Mouse (Mus musculus) liver, embryonic 11.5 days (tissue): ENCODE measurements at regions not wholly inside any gene's neighbourhood (a gene's known extent, or its start where the extent isn't known, plus 50 kb on each side); places are given as distances from the start of the nearest gene placed in this dataset.

Experiments used
- ATAC-seq: fragments of 200-750 bp; cut with Nextera tagmentation; replicated peaks from 2 replicates; pipeline ENCODE4 v1.8.0; 2017; ENCODE audit warnings: moderate number of reproducible peaks, mild to moderate bottlenecking, moderate TSS enrichment, moderate library complexity; ENCODE audit not compliant: low FRiP score
- DNase-seq: peaks from one replicate; pipeline ENCODE4 v3.0.0-alpha.2; 2017; ENCODE audit warnings: low spot score
- H3K27ac ChIP-seq: fragments of 300-500 bp; sonication (generic); 2 replicates; pipeline ENCODE4 v1.5.1; 2014; ENCODE audit warnings: mild to moderate bottlenecking, low read depth, low read length, control low read depth
- H3K27me3 ChIP-seq: fragments of 300-500 bp; sonication (generic); replicated peaks from 2 replicates; pipeline ENCODE4 v1.6.1; 2014; ENCODE audit warnings: low read length, mixed read lengths; ENCODE audit not compliant: control insufficient read depth, insufficient read depth
- H3K36me3 ChIP-seq: fragments of 300-500 bp; sonication (generic); 2 replicates; pipeline ENCODE4 v1.6.1; 2014; ENCODE audit warnings: mild to moderate bottlenecking, low read length, moderate library complexity, mixed read lengths; ENCODE audit not compliant: control insufficient read depth, insufficient read depth
- H3K4me1 ChIP-seq: fragments of 300-500 bp; sonication (generic); replicated peaks from 2 replicates; pipeline ENCODE4 v1.6.1; 2014; ENCODE audit warnings: low read length, mixed read lengths; ENCODE audit not compliant: control insufficient read depth, insufficient read depth
- H3K4me2 ChIP-seq: fragments of 300-500 bp; sonication (generic); 2 replicates; pipeline ENCODE4 v1.6.1; 2014; ENCODE audit warnings: mild to moderate bottlenecking, control low read depth, moderate library complexity
- H3K4me3 ChIP-seq: fragments of 300-500 bp; sonication (generic); 2 replicates; pipeline ENCODE4 v1.5.1; 2014; ENCODE audit warnings: low read depth, low read length, control low read depth
- H3K9ac ChIP-seq: fragments of 300-500 bp; sonication (generic); 2 replicates; pipeline ENCODE4 v1.6.1; 2014; ENCODE audit warnings: low read depth, low read length, control low read depth
- H3K9me3 ChIP-seq: fragments of 300-500 bp; sonication (generic); 2 replicates; pipeline ENCODE4 v1.6.1; 2016; ENCODE audit warnings: low read length, inconsistent platforms, mixed read lengths; ENCODE audit not compliant: control insufficient read depth
- WGBS: fragments of 180-500 bp; shearing (Covaris S2); extraction: QIAGEN DNeasy Blood & Tissue Kit; methylation state at CpG from one replicate; pipeline ENCODE4 v1.1.7; 2014; 5-methylcytosine and 5-hydroxymethylcytosine counted together

DNA sequence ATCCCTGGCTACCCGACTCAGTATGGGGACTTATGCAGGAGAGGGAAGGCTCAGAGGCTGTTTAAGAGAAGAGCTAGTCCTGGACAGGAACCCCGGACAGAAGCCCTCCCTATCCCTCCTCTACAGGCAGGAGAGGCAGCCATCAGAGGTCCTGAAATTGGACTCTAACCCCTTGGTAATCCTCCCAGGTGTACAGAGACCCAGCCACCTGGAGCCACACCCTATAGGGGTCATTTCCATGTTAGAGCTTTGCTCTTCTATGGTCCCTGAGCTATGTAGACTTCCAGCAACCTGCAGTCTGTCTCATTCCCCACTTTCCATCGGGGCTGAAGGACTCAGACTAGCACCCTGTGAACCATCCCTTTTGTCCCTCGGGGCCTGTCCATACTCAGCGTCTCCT lies 84.2 kb upstream of the Rpl38 start:
- Histone ChIP-seq H3K27me3 (no peaks in the 10 kb centered on the region), H3K4me2 (no peak overlapping the region), H3K9me3 (no peaks in the 10 kb centered on the region), H3K36me3 (no peaks in the 10 kb centered on the region), H3K4me1 (no peaks in the 10 kb centered on the region), H3K4me3 (no peak overlapping the region), H3K9ac (no peak overlapping the region), H3K27ac (no peak overlapping the region)
- 80% methylated on average over 5 of the region's 5 CpGs for WGBS
- DNase-seq (no peak), ATAC-seq (no peak)

DNA sequence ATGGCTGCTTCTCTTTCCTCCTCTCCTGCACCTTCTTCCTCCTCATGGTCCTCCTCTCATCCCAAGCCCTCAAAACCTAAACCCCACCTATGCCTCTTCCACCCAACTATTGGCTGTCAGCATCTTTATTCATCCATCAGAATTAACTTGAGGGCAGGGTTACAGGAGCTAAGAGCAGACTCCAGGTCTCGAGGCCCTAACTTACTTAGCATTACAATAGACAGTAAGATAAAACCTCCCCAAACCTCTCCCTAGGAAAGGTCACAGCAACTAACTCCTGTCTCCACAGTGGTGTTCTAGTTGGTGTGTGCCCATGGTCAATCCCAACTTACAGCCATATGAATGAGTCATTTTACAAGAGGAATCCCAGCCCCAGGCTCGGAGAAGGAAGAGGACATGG lies 88.3 kb upstream of the Rpl38 start:
- Histone ChIP-seq H3K27ac (no peak overlapping the region), H3K4me1 (no peaks in the 10 kb centered on the region), H3K9ac (no peak overlapping the region), H3K4me2 (no peak overlapping the region), H3K36me3 (no peaks in the 10 kb centered on the region), H3K27me3 (no peaks in the 10 kb centered on the region), H3K4me3 (no peak overlapping the region), H3K9me3 (no peaks in the 10 kb centered on the region)
- 61% methylated on average over 2 of the region's 2 CpGs for WGBS
- DNase-seq, result no peak
- ATAC-seq, result no peak

DNA sequence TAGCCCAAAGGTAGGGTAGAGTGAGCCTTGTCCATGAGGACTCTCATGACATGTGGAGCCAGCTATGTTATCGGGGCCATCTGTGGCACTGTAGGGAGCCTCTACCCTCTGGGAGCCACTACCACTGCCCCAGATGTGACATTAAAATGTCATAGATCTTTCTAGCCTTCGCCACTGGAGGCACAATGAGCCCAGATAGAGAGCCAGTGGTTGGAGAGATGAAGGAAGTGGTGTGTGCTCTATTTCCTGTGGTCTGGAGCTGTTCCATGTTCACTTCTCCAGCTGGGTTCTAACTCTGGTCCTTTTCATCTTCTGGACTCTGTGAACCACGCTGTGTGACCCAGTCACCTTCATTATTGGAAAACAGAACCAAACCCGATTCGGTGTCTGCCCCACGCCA lies 89.8 kb upstream of the Rpl38 start:
- Histone ChIP-seq H3K36me3 (no peaks in the 10 kb centered on the region), H3K27me3 (no peaks in the 10 kb centered on the region)
- WGBS, result 75% methylated on average over 6 of the region's 6 CpGs

DNA sequence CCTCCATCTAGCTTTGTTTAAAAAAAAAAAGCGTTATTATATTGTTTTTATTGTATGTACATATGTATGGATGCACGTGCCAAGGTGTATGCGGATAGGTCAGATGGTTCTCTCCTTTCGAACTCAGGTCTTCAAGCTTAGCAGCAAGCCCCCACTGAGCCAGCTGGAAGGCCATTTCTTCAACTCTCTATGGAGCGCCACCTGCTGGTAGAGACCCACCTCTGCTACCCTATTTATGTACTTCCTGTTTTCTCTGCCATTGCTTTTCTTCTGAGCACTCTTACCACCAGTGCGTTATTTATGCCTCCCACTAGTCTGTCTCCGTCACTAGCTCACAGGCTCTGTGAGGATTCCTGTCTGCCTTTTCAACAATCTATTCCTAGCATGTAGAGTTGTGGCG lies 91.5 kb upstream of the Rpl38 start:
- WGBS, result 73% methylated on average over 8 of the region's 8 CpGs
- no peak overlapping the region for H3K9ac ChIP-seq
- ATAC-seq (no peak), DNase-seq (no peak)
- no peaks in the 10 kb centered on the region for H3K9me3 ChIP-seq
- no peak overlapping the region for H3K4me2 ChIP-seq
- no peak overlapping the region for H3K4me3 ChIP-seq
- H3K27ac ChIP-seq, result no peak overlapping the region
- no peaks in the 10 kb centered on the region for H3K36me3 ChIP-seq
- no peaks in the 10 kb centered on the region for H3K4me1 ChIP-seq
- H3K27me3 ChIP-seq, result 0 out of 2 replicates have a peak, but pooled peaks cover under 1% of the 10 kb centered on the region

More for the DNA sequence above, 89.8 kb upstream of the Rpl38 start:
- Histone ChIP-seq H3K9me3 (no peaks in the 10 kb centered on the region), H3K9ac (no peak overlapping the region), H3K27ac (no peak overlapping the region), H3K4me3 (no peak overlapping the region), H3K4me2 (no peak overlapping the region), H3K4me1 (no peaks in the 10 kb centered on the region)
- ATAC-seq (no peak), DNase-seq (no peak)

DNA sequence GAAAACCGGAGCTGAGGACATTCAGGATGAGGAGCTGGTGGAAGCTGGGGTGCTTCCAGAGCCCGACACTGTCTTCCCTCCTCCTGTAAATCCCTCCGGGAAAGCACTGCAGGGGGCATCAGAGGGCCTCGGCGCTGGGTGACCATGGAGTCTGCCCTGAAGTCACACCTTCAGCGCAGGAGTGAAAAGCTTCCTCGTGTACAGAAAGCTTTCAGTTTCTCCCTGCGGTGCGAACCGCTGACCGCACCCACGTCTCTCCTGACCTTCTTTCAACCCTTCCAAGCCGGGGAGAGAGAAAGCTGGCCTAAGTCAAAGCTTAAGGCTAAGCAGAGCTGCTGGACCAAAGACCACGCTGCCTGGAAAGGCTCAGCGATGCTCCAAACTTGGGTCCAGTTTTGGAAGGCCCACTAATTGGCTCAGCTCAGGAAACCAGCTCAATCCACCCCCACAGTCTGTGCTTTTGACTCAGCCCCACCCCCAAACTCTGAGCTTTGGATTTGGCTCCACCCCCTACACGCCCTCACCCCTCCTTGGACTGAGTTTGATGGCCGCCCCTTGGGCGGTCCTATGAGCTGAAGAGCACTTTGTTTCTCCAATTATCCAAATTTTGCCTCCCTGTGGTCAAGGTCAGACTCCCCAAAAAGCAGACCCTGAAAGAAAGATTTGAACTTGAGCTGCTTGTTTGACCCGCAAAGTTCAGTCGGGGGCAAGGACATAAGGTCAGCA lies 97.0 kb upstream of the Rpl38 start:
- peak overlapping the region; percentile 44 for H3K4me2 ChIP-seq
- 0 out of 2 replicates have a peak, but pooled peaks cover 2% of the 10 kb centered on the region for H3K4me1 ChIP-seq
- ATAC-seq (no peak), DNase-seq (no peak)
- H3K9me3 ChIP-seq, result no peaks in the 10 kb centered on the region
- H3K27me3 ChIP-seq, result peaks cover 37% of the 10 kb centered on the region
- H3K4me3 ChIP-seq, result peak overlapping the region; percentile 12; the same call in 1 of the 2 replicates
- no peaks in the 10 kb centered on the region for H3K36me3 ChIP-seq
- H3K27ac ChIP-seq, result no peak overlapping the region
- no peak overlapping the region for H3K9ac ChIP-seq
- WGBS, result 19% methylated on average over 20 of the region's 20 CpGs

DNA sequence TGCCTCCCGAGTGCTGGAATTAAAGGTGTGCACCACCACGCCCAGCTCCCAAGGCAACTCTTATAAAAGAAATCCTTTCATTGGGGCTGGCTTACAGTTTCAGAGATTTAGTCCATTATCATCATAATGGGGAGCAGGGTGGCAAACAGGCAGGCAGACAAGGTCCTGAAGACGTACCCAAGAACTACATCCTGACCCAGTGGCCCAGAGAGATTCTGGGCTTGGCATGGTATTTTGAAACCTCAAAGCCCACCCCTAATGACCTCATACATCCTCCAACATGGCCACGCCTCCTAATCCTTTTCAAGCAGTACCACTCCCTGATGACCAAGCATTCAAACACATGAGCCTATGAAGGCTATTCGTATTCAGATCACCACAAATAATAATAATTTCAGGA lies 98.2 kb upstream of the Rpl38 start:
- no peak overlapping the region for H3K27ac ChIP-seq
- no peak overlapping the region for H3K4me3 ChIP-seq
- ATAC-seq (no peak), DNase-seq (no peak)
- 83% methylated on average over 5 of the region's 5 CpGs for WGBS
- H3K27me3 ChIP-seq, result peaks cover 38% of the 10 kb centered on the region
- no peaks in the 10 kb centered on the region for H3K9me3 ChIP-seq
- H3K9ac ChIP-seq, result no peak overlapping the region
- no peak overlapping the region for H3K4me2 ChIP-seq
- H3K4me1 ChIP-seq, result 0 out of 2 replicates have a peak, but pooled peaks cover 2% of the 10 kb centered on the region
- no peaks in the 10 kb centered on the region for H3K36me3 ChIP-seq

DNA sequence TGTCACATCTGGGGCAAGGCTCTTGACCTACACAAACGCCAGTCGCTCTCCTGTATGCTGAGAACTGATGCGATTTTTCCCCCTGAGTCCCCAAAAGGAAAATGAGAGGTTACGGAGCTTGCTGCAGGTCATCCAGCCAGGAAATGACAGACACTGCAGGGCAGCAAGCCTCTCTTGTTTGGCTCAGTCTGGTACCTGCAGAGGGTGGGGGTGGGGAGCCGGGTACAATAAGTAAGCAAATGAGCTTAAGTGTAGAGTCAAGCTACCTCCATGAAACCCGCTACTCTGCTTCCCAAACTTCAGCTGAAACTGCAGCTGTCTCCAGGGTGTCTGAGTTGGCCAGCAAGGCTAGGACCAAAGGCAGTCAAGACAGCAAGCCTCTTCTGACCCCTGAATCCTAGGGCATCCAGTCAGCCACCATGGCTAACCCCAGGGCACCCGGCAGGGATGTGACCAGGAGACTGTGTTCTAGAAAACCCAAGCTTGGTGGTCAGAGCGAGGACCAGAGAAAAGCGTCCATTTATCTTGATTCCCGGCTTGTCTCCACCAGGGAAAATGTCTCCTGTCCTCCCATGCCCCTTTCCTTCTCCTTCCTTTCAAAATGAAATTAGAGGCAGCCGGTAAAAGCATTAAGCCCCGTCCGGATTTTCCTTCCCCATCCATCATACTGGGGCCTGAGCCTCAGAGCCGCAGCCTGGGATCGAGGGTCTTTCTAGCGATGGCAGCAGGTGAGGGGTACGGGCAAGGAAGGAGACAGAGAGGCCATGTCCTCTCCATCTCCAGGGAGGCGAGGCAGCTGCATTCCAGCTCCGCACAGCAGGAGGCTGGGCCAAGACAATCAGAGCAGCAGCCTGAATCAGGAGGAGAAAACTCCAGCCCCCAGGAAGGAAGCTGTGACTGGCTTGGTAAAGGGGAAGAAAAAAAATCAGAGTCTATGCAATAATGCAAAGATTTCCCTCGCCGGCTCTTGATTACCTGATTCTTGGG lies 100.2 kb upstream of the Rpl38 start:
- no peak overlapping the region for H3K9ac ChIP-seq
- no peak overlapping the region for H3K27ac ChIP-seq
- 0 out of 2 replicates have a peak, but pooled peaks cover 3% of the 10 kb centered on the region for H3K9me3 ChIP-seq
- no peak overlapping the region for H3K4me3 ChIP-seq
- peaks cover 38% of the 10 kb centered on the region for H3K27me3 ChIP-seq
- no peak for ATAC-seq
- H3K4me2 ChIP-seq, result no peak overlapping the region
- 0 out of 2 replicates have a peak, but pooled peaks cover 2% of the 10 kb centered on the region for H3K4me1 ChIP-seq
- H3K36me3 ChIP-seq, result no peaks in the 10 kb centered on the region
- no peak for DNase-seq
- WGBS, result 8% methylated on average over 21 of the region's 21 CpGs

DNA sequence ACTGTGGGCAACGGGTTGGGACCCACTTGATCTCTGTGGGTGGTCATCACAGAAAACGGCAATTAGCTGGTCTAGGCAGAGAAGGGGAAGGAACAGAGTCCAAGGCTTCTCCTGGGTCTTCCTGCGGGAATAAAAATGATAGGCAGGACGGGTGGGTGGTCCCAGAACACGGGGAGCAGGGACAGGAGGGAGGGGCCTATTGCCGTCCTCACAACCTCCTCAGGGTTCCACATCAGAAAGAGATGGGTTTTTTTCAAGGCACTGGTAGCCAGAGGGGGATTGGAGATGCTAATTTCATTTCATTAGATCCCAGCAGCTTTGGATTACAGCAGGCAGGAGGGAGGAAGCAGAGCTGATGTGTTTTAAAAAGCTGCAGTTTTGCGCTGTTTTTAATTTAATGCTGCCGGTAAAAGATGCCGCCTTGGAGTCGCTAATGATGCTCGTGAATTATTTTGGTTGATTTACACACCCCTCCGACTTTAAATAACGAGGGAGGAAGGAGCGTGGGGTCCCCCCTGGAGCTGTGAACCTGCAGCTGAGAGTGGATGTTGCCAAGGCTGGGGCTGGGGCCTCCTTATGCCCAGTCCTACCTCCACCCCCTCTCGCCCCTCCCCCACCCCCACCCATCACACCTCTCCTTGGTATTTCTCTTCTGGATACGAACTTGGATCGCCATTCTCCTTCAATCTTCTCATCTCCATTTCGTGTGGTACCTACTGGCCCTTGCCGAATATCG lies 101.1 kb upstream of the Rpl38 start:
- Histone ChIP-seq H3K4me3 (no peak overlapping the region), H3K27ac (no peak overlapping the region), H3K9me3 (0 out of 2 replicates have a peak, but pooled peaks cover 3% of the 10 kb centered on the region), H3K4me1 (0 out of 2 replicates have a peak, but pooled peaks cover 2% of the 10 kb centered on the region), H3K27me3 (peaks cover 38% of the 10 kb centered on the region), H3K36me3 (no peaks in the 10 kb centered on the region), H3K4me2 (no peak overlapping the region), H3K9ac (no peak overlapping the region)
- ATAC-seq (no peak), DNase-seq (no peak)
- WGBS, result 10% methylated on average over 20 of the region's 20 CpGs
